Mouse (Mus musculus): ENCODE measurements at regions not wholly inside any gene's neighbourhood (a gene's known extent, or its start where the extent isn't known, plus 50 kb on each side); places are given as distances from the start of the nearest gene placed in this dataset.
A peak's percentile ranks its signal among the peaks of the same experiment; 100 is the strongest.

GRCm38 (mm10) chr2:78418561-78419338 is 449.2 kb upstream of the Ube2e3 start:
- ATAC-seq (no peak), DNase-seq (ENCODE audit: low spot score) (peak; percentile 45)
- H3K9me3 ChIP-seq (ENCODE audit: low read length): no peaks in the 10 kb centered on the region
- TF ChIP-seq CTCF (IDR thresholded peaks at IDR 0.05): no peak
- TF ChIP-seq EP300 (IDR thresholded peaks at IDR 0.05): no peak
- no peak overlapping the region for H3K4me3 ChIP-seq (ENCODE audit: low read depth, low read length)
- H3K4me1 ChIP-seq (ENCODE audit: insufficient read depth, low read depth, low read length): no peaks in the 10 kb centered on the region
- H3K27me3 ChIP-seq (replicated peaks; ENCODE audit: insufficient read depth, low read length): no peaks in the 10 kb centered on the region
- no peak overlapping the region for H3K4me2 ChIP-seq (replicated peaks; ENCODE audit: low read depth, low read length)
- 58% methylated on average over 3 of the region's 3 CpGs for WGBS
- no peaks in the 10 kb centered on the region for H3K36me3 ChIP-seq (ENCODE audit: insufficient read depth, low read length)
- H3K9ac ChIP-seq (replicated peaks; ENCODE audit: low read depth): no peak overlapping the region
- H3K27ac ChIP-seq (ENCODE audit: low read length): no peak overlapping the region

DNA sequence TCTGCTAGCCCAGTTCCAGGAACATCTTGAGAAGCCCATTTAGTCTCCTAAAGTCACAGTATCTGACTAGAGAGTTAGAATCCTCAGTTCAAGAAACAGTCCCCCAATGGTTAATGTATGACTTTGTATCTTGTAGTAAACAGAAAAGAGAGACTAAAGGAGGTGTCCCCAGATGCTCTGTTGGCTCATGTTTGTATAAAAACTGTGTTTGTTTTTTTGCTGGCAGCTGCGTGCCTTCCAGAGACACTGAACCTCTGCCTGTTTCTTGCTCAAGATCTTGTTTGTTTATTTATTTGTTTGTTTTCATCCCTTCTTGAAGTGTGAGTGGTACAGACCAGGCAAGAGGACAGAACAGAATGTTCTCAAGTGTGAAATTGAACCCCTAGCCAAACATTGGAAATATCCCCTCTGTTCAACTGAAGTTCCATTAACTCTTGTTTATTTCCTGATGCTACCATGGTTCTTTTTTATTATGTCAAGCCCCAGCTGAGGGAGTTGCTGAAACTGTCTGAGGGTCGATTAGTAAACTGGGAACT is 451.3 kb upstream of the Ube2e3 start:
- ATAC-seq (peak; percentile 91), DNase-seq (ENCODE audit: low spot score) (peak; percentile 92)
- H3K4me1 ChIP-seq (ENCODE audit: insufficient read depth, low read depth, low read length): no peaks in the 10 kb centered on the region
- H3K27ac ChIP-seq (ENCODE audit: low read length): peak overlapping the region; percentile 43; the same call in 1 of the 2 replicates
- H3K9me3 ChIP-seq (ENCODE audit: low read length): no peaks in the 10 kb centered on the region
- no peaks in the 10 kb centered on the region for H3K27me3 ChIP-seq (replicated peaks; ENCODE audit: insufficient read depth, low read length)
- no peak overlapping the region for H3K4me3 ChIP-seq (ENCODE audit: low read depth, low read length)
- H3K4me2 ChIP-seq (replicated peaks; ENCODE audit: low read depth, low read length): no peak overlapping the region
- no peak overlapping the region for H3K9ac ChIP-seq (replicated peaks; ENCODE audit: low read depth)
- no peak for TF ChIP-seq CTCF (IDR thresholded peaks at IDR 0.05)
- peak; percentile 98 for TF ChIP-seq EP300 (IDR thresholded peaks at IDR 0.05)
- H3K36me3 ChIP-seq (ENCODE audit: insufficient read depth, low read length): no peaks in the 10 kb centered on the region
- WGBS: 23% methylated on average over 2 of the region's 2 CpGs

DNA sequence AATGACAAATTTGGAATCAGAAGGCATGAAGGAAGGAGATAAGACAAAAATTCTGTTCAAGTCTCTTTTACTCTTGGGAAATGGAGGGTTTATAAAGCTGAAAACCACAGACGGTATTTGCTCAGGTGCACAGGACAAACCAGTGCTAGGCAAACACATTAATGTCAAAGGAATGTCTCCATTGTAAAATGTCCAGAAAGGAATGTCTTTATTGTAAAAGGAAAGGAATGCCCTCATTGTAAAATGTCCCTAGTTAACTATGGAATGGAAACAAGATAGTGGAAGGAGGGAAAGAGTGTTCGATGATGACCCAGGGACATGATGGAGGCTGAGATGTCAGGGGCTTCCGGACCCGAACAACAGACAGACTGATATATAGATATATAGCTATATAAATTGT is 454.9 kb upstream of the Ube2e3 start:
- 66% methylated on average over 4 of the region's 4 CpGs for WGBS

GRCm38 (mm10) chr2:78403890-78404289 is 457.7 kb upstream of the Cwc22 start:
- DNase-seq (ENCODE audit: low spot score) (no peak), ATAC-seq (no peak)
- no peaks in the 10 kb centered on the region for H3K27me3 ChIP-seq (replicated peaks; ENCODE audit: insufficient read depth, low read length)
- H3K4me2 ChIP-seq (replicated peaks; ENCODE audit: low read depth, low read length): no peak overlapping the region
- H3K4me1 ChIP-seq (ENCODE audit: insufficient read depth, low read depth, low read length): no peaks in the 10 kb centered on the region
- H3K36me3 ChIP-seq (ENCODE audit: insufficient read depth, low read length): no peaks in the 10 kb centered on the region
- no peaks in the 10 kb centered on the region for H3K9me3 ChIP-seq (ENCODE audit: low read length)
- no peak overlapping the region for H3K27ac ChIP-seq (ENCODE audit: low read length)
- no peak overlapping the region for H3K9ac ChIP-seq (replicated peaks; ENCODE audit: low read depth)
- H3K4me3 ChIP-seq (ENCODE audit: low read depth, low read length): no peak overlapping the region
- 55% methylated on average over 3 of the region's 3 CpGs for WGBS
- TF ChIP-seq EP300 (IDR thresholded peaks at IDR 0.05) (no peak), CTCF (IDR thresholded peaks at IDR 0.05) (no peak)

More for the DNA sequence above, 454.9 kb upstream of the Ube2e3 start:
- H3K27ac ChIP-seq (ENCODE audit: low read length): no peak overlapping the region
- no peaks in the 10 kb centered on the region for H3K27me3 ChIP-seq (replicated peaks; ENCODE audit: insufficient read depth, low read length)
- no peak overlapping the region for H3K4me2 ChIP-seq (replicated peaks; ENCODE audit: low read depth, low read length)
- no peak overlapping the region for H3K9ac ChIP-seq (replicated peaks; ENCODE audit: low read depth)
- TF ChIP-seq EP300 (IDR thresholded peaks at IDR 0.05) (no peak), CTCF (IDR thresholded peaks at IDR 0.05) (no peak)
- no peaks in the 10 kb centered on the region for H3K9me3 ChIP-seq (ENCODE audit: low read length)
- no peaks in the 10 kb centered on the region for H3K36me3 ChIP-seq (ENCODE audit: insufficient read depth, low read length)
- DNase-seq (ENCODE audit: low spot score) (no peak), ATAC-seq (no peak)
- H3K4me3 ChIP-seq (ENCODE audit: low read depth, low read length): no peak overlapping the region
- H3K4me1 ChIP-seq (ENCODE audit: insufficient read depth, low read depth, low read length): no peaks in the 10 kb centered on the region

GRCm38 (mm10) chr2:78399236-78399635 is 453.1 kb upstream of the Cwc22 start:
- ATAC-seq (no peak), DNase-seq (ENCODE audit: low spot score) (no peak)
- Histone ChIP-seq H3K36me3 (ENCODE audit: insufficient read depth, low read length) (no peaks in the 10 kb centered on the region), H3K27me3 (replicated peaks; ENCODE audit: insufficient read depth, low read length) (no peaks in the 10 kb centered on the region), H3K9ac (replicated peaks; ENCODE audit: low read depth) (no peak overlapping the region), H3K9me3 (ENCODE audit: low read length) (no peaks in the 10 kb centered on the region), H3K4me3 (ENCODE audit: low read depth, low read length) (no peak overlapping the region), H3K4me2 (replicated peaks; ENCODE audit: low read depth, low read length) (no peak overlapping the region), H3K27ac (ENCODE audit: low read length) (no peak overlapping the region), H3K4me1 (ENCODE audit: insufficient read depth, low read depth, low read length) (no peaks in the 10 kb centered on the region)
- TF ChIP-seq EP300 (IDR thresholded peaks at IDR 0.05) (no peak), CTCF (IDR thresholded peaks at IDR 0.05) (no peak)

DNA sequence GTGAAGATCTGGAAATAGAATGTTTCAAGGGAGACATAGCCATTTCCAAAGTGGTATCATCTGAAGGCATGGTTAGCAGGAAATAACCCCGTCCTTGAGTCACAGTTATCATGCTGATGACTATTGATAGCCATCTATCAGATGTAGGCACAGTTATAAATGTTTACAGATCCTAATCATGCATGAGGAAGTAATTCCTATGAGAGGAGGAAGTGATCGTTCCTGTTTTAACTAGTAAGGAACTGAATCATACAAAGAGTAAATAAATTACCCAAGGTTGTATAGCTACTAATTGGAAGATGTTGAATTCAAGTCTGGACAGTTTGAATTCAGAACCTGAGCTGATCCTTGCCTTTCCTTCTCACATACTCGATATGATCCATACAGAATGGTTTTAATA is 450.7 kb upstream of the Cwc22 start:
- Histone ChIP-seq H3K36me3 (ENCODE audit: insufficient read depth, low read length) (no peaks in the 10 kb centered on the region), H3K27me3 (replicated peaks; ENCODE audit: insufficient read depth, low read length) (no peaks in the 10 kb centered on the region), H3K9me3 (ENCODE audit: low read length) (no peaks in the 10 kb centered on the region), H3K27ac (ENCODE audit: low read length) (no peak overlapping the region), H3K4me3 (ENCODE audit: low read depth, low read length) (no peak overlapping the region), H3K4me1 (ENCODE audit: insufficient read depth, low read depth, low read length) (no peaks in the 10 kb centered on the region), H3K9ac (replicated peaks; ENCODE audit: low read depth) (no peak overlapping the region), H3K4me2 (replicated peaks; ENCODE audit: low read depth, low read length) (no peak overlapping the region)
- ATAC-seq (no peak), DNase-seq (ENCODE audit: low spot score) (no peak)
- TF ChIP-seq EP300 (IDR thresholded peaks at IDR 0.05) (no peak), CTCF (IDR thresholded peaks at IDR 0.05) (no peak)
- WGBS: 49% methylated on average over 3 of the region's 3 CpGs

Data from lung, postnatal 0 days (tissue).